Mouse (Mus musculus) cortical plate, adult 2 months (tissue): ENCODE data around the gene Slc12a6.

Source experiments
- CTCF ChIP-seq: fragments of 200-500 bp; IDR thresholded peaks from 2 replicates; pipeline ENCODE4 v1.5.1; 2011; ENCODE audit warnings: mild to moderate bottlenecking, control low read depth, low read length; ENCODE audit not compliant: insufficient read depth; ENCODE audit errors: extremely low read depth
- POLR2A ChIP-seq: fragments of 200-500 bp; IDR thresholded peaks from 2 replicates; pipeline ENCODE4 v1.6.1; 2011; ENCODE audit warnings: mild to moderate bottlenecking, low read length, control low read depth; ENCODE audit not compliant: insufficient read depth; ENCODE audit errors: extremely low read depth

DNA sequence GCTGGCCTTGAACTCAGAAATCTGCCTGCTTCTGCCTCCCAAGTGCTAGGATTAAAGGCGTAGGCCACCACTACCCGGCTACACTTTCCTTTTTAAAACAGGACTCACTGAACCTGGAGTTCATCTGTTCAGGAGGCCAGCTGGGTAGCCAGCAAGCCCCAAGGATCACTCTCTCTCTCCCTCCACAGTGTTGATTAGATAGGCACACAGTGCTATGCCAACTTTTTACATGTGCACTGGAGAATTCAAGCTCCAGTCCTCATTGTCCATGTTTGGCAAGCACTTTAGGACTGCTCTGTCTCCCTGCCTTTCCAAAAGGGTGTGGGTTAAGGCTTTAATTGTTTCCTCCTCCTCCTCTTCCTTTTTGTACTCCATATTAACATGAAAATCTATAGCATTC lies 4.4 kb downstream of the Slc12a6 start:
- no peak for TF ChIP-seq CTCF
- no peak for TF ChIP-seq POLR2A
